Mouse (Mus musculus) forebrain, embryonic 14.5 days (tissue): ENCODE results near the gene S1pr5. TPM values are rescaled to one million over a fixed set of nuclear protein-coding genes. Genes with fewer than 3 reads are reported as not detected.
"Not testable (repeated sequence)": the region's sequence is repeated elsewhere in the genome, so short reads cannot be mapped to it uniquely, and the experiment has no call there.

Source experiments
- ATAC-seq: fragments of 200-750 bp; cut with Nextera tagmentation; 2 replicates; pipeline ENCODE4 v1.8.0; 2017; ENCODE audit warnings: mild to moderate bottlenecking, moderate library complexity
- DNase-seq: peaks from one replicate; pipeline ENCODE4 v3.0.0-alpha.2; 2015; ENCODE audit warnings: low spot score
- H3K27ac ChIP-seq: fragments of 300-500 bp; sonication (generic); 2 replicates; pipeline ENCODE4 v1.5.1; 2014; ENCODE audit warnings: low read depth, mild to moderate bottlenecking, control low read depth, low read length, moderate library complexity
- H3K27me3 ChIP-seq: fragments of 300-500 bp; sonication (generic); replicated peaks from 2 replicates; pipeline ENCODE4 v1.6.1; 2014; ENCODE audit warnings: low read length, control low read depth, mixed read lengths; ENCODE audit not compliant: control insufficient read depth, insufficient read depth
- H3K36me3 ChIP-seq: fragments of 300-500 bp; sonication (generic); 2 replicates; pipeline ENCODE4 v1.6.1; 2014; ENCODE audit warnings: low read length, control low read depth; ENCODE audit not compliant: control insufficient read depth, insufficient read depth
- H3K4me1 ChIP-seq: fragments of 300-500 bp; sonication (generic); 2 replicates; pipeline ENCODE4 v1.6.1; 2014; ENCODE audit warnings: antibody characterized with exemption, low read length, control low read depth; ENCODE audit not compliant: control insufficient read depth, insufficient read depth
- H3K4me2 ChIP-seq: fragments of 300-500 bp; sonication (generic); 2 replicates; pipeline ENCODE4 v1.6.1; 2014; ENCODE audit warnings: mild to moderate bottlenecking, control low read depth, low read length
- H3K4me3 ChIP-seq: fragments of 300-500 bp; sonication (generic); 2 replicates; pipeline ENCODE4 v1.5.1; 2014; ENCODE audit warnings: low read depth, low read length, control low read depth
- H3K9ac ChIP-seq: fragments of 300-500 bp; sonication (generic); 2 replicates; pipeline ENCODE4 v1.6.1; 2014; ENCODE audit warnings: mild to moderate bottlenecking, low read length, control low read depth, moderate library complexity
- H3K9me3 ChIP-seq: fragments of 300-500 bp; sonication (generic); replicated peaks from 2 replicates; pipeline ENCODE4 v1.6.1; 2016; ENCODE audit warnings: low read length, control low read depth, mixed read lengths; ENCODE audit not compliant: control insufficient read depth
- WGBS: fragments of 180-500 bp; shearing (Covaris S2); extraction: QIAGEN DNeasy Blood & Tissue Kit; methylation state at CpG from one replicate; pipeline ENCODE4 v1.1.7; 2014; 5-methylcytosine and 5-hydroxymethylcytosine counted together
- polyA plus RNA-seq: library from polyadenylated mRNA; unstranded; fragments of >200 nt; fragmentation: Nextera tagmentation; extraction: Ambion mirVana; gene quantifications from 2 replicates; pipeline ENCODE4 v1.2.1, GENCODE M21; 2014

Gene S1pr5
- polyA plus RNA-seq, 1 experiment from 2014 or later, result 0.94 TPM

DNA sequence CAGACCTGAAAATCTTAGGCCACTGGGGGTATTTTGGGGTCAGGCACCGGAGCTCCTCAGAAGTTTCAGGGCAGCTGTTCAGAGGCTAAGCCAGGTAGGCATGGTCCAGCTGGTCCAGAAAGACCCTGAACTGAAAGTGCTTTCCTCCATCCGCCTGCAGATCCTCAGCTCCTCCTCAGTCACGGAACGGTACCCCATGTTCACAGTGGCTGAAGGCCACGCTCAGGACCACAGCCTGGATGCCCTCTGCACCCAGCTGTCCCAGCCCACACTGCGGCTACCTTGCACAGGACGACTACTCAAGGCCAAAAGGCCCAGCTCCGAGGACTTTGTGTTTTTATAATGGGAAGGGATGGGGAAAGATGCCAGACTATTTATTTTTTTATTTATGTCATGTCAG, 24.9 kb upstream of the S1pr5 start:
- DNase-seq, result no peak
- no peak overlapping the region for H3K27ac ChIP-seq
- H3K4me1 ChIP-seq, result no peaks in the 10 kb centered on the region
- WGBS, result 92% methylated on average over 8 of the region's 8 CpGs
- ATAC-seq, result no peak
- H3K9ac ChIP-seq, result no peak overlapping the region
- H3K4me3 ChIP-seq, result no peak overlapping the region
- no peaks in the 10 kb centered on the region for H3K27me3 ChIP-seq
- H3K9me3 ChIP-seq, result no peaks in the 10 kb centered on the region
- peaks cover 93% of the 10 kb centered on the region for H3K36me3 ChIP-seq
- H3K4me2 ChIP-seq, result no peak overlapping the region

GRCm38 (mm10) chr9:21272391-21272790, 24.1 kb upstream of the S1pr5 start:
- Histone ChIP-seq H3K36me3 (peaks cover 91% of the 10 kb centered on the region), H3K9ac (no peak overlapping the region), H3K4me1 (no peaks in the 10 kb centered on the region), H3K27me3 (no peaks in the 10 kb centered on the region), H3K9me3 (no peaks in the 10 kb centered on the region), H3K27ac (no peak overlapping the region), H3K4me2 (no peak overlapping the region), H3K4me3 (no peak overlapping the region)
- DNase-seq, result no peak
- 92% methylated on average over 9 of the region's 9 CpGs for WGBS
- no peak for ATAC-seq

- peaks cover 76% of the 10 kb centered on the region for H3K36me3 ChIP-seq
- not testable (repeated sequence) for H3K4me3 ChIP-seq, H3K4me1 ChIP-seq, H3K4me2 ChIP-seq, H3K9ac ChIP-seq, DNase-seq, H3K27me3 ChIP-seq, H3K27ac ChIP-seq, ATAC-seq, H3K9me3 ChIP-seq
- WGBS, result 80% methylated on average over 5 of the region's 5 CpGs
These were observed 21.3 kb upstream of the S1pr5 start for GRCm38 (mm10) chr9:21269590-21269989.

DNA sequence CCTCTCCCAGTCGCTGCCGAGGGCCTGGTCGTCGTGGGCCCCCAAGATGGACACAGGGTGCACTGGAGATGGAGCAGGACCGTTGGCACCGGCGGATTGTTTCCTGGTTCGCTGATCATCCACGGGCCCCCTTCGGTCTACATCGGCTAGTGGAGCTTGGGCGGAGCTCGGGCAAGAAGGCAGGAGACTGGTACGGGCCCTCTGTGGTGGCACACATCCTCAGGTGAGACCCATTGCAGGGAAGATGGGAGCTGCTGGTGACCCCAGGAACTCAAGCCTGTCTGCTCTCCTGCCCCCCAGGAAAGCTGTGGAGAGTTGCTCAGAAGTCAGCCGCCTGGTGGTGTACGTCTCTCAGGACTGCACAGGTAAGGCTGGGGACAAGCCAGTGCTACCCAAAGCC, 20.1 kb upstream of the S1pr5 start:
- WGBS, result 92% methylated on average over 16 of the region's 16 CpGs
- no peak overlapping the region for H3K9ac ChIP-seq

DNA sequence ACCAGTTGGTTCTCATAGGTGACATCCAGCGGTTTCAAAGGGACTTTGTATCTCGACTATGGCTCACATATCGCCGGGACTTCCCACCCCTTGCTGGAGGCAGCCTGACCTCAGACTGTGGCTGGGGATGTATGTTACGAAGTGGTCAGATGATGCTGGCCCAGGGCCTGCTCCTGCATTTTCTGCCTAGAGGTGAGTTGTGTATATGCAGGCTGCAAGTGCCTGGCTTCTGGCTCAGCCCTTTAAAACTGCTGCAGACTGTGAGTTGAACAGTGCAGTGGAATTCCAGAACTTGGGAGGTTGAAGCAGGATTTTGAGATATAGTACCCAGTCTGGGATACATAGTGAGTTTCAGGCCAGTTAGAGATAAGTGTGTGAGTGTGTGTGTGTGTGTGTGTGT, 18.6 kb upstream of the S1pr5 start:
- ATAC-seq (no peak), DNase-seq (no peak)
- Histone ChIP-seq H3K4me3 (no peak overlapping the region), H3K9me3 (no peaks in the 10 kb centered on the region), H3K4me1 (peaks cover 8% of the 10 kb centered on the region), H3K27me3 (no peaks in the 10 kb centered on the region), H3K4me2 (no peak overlapping the region), H3K9ac (no peak overlapping the region), H3K27ac (no peak overlapping the region), H3K36me3 (peaks cover 49% of the 10 kb centered on the region)
- WGBS, result 97% methylated on average over 5 of the region's 5 CpGs

More for the DNA sequence above, 20.1 kb upstream of the S1pr5 start:
- no peak for ATAC-seq
- Histone ChIP-seq H3K9me3 (no peaks in the 10 kb centered on the region), H3K27me3 (no peaks in the 10 kb centered on the region), H3K4me2 (no peak overlapping the region), H3K4me1 (peaks cover 8% of the 10 kb centered on the region), H3K4me3 (no peak overlapping the region), H3K27ac (no peak overlapping the region), H3K36me3 (peaks cover 63% of the 10 kb centered on the region)
- DNase-seq, result no peak

GRCm38 (mm10) chr9:21265611-21266010, 17.4 kb upstream of the S1pr5 start:
- Histone ChIP-seq H3K4me3 (peak overlapping the region; percentile 88), H3K27ac (peak overlapping the region; percentile 61; the same call in 1 of the 2 replicates), H3K4me2 (peak overlapping the region; percentile 89), H3K27me3 (0 out of 2 replicates have a peak, but pooled peaks cover under 1% of the 10 kb centered on the region), H3K36me3 (peaks cover 36% of the 10 kb centered on the region), H3K9me3 (no peaks in the 10 kb centered on the region), H3K4me1 (peaks cover 8% of the 10 kb centered on the region), H3K9ac (peak overlapping the region; percentile 87)
- WGBS, result 8% methylated on average over 11 of the region's 11 CpGs
- peak; percentile 4; the same call in 1 of the 2 replicates for ATAC-seq
- no peak for DNase-seq

DNA sequence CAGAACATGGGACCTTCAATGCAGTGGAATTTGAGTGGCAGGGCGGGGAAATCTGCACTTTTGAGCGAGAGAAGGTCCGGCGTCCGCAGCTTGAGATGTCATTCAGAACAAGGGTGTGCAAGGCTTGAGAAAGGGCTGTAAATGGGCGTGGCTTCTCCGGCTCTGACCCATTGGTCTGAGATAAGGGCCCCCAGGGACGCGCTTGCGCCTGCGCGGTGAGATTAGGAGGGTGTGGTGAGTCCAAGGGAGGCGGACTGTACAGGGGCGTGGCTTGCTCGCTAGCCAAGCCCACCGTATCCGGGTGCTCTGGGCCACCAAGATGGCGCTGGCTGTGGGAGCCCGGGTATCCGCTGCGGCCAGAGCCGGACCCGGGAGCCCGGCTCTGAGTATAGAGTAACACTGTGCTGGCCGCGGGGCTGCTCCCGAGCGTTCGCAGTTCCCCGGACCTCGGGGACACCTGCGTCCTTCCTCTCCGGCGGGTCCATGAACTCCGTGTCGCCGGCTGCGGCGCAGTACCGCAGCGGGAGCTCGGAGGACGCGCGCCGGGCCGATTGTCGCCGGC, 16.8 kb upstream of the S1pr5 start, which contains the start of gene Atg4d:
Atg4d (plus strand) TSS at position 294 of the 562 bp plus-strand sequence.
- DNase-seq, result peak; percentile 99
- Histone ChIP-seq H3K9me3 (no peaks in the 10 kb centered on the region), H3K4me2 (peak within 1 kb of the TSS; percentile 89), H3K27ac (peak within 1 kb of the TSS; percentile 61), H3K4me3 (peak within 1 kb of the TSS; percentile 88), H3K36me3 (peaks cover 31% of the 10 kb centered on the region), H3K4me1 (peaks cover 8% of the 10 kb centered on the region), H3K9ac (peak within 1 kb of the TSS; percentile 87), H3K27me3 (0 out of 2 replicates have a peak, but pooled peaks cover 3% of the 10 kb centered on the region)
- 0% methylated on average over 45 of the region's 49 CpGs for WGBS
- peak; percentile 99 for ATAC-seq

- DNase-seq (no peak), ATAC-seq (no peak; the same call in none of the 2 replicates)
- Histone ChIP-seq H3K27me3 (0 out of 2 replicates have a peak, but pooled peaks cover 3% of the 10 kb centered on the region), H3K9ac (peak overlapping the region; percentile 58), H3K27ac (peak overlapping the region; percentile 56; the same call in 1 of the 2 replicates), H3K4me1 (peaks cover 8% of the 10 kb centered on the region), H3K4me3 (peak overlapping the region; percentile 88), H3K36me3 (peaks cover 26% of the 10 kb centered on the region), H3K4me2 (peak overlapping the region; percentile 89), H3K9me3 (no peaks in the 10 kb centered on the region)
- 17% methylated on average over 17 of the region's 17 CpGs for WGBS
These were observed 16.2 kb upstream of the S1pr5 start for GRCm38 (mm10) chr9:21264272-21264999.

- no peak for ATAC-seq
- Histone ChIP-seq H3K4me1 (peaks cover 8% of the 10 kb centered on the region), H3K27me3 (0 out of 2 replicates have a peak, but pooled peaks cover 3% of the 10 kb centered on the region), H3K27ac (no peak overlapping the region), H3K9ac (no peak overlapping the region), H3K36me3 (peaks cover 3% of the 10 kb centered on the region; the same call in 1 of the 2 replicates), H3K4me2 (no peak overlapping the region), H3K9me3 (no peaks in the 10 kb centered on the region), H3K4me3 (no peak overlapping the region)
- WGBS, result 55% methylated on average over 2 of the region's 2 CpGs
- no peak for DNase-seq
These were observed 13.6 kb upstream of the S1pr5 start for GRCm38 (mm10) chr9:21261831-21262230.
